Mouse (Mus musculus) left cerebral cortex, adult 11 months (tissue): ENCODE data around the gene Podn.

Experiments used
- DNase-seq: peaks from one replicate; pipeline ENCODE4 v3.0.0; 2022; ENCODE audit warnings: low spot score

The Podn gene

GRCm38 (mm10) chr4:108045136-108046107, 50.8 kb downstream of the Podn start:
- DNase-seq, result no peak

- no peak for DNase-seq
These were observed 59.2 kb downstream of the Podn start for GRCm38 (mm10) chr4:108037027-108037426.

- no peak for DNase-seq
These were observed 63.0 kb downstream of the Podn start for GRCm38 (mm10) chr4:108033041-108033764.

- no peak for DNase-seq
These were observed 63.8 kb downstream of the Podn start for GRCm38 (mm10) chr4:108032352-108032849.

- no peak for DNase-seq
These were observed 64.5 kb downstream of the Podn start for GRCm38 (mm10) chr4:108031502-108032351.

GRCm38 (mm10) chr4:108030888-108031501, 65.2 kb downstream of the Podn start:
- no peak for DNase-seq

- no peak for DNase-seq
These were observed 70.1 kb downstream of the Podn start for GRCm38 (mm10) chr4:108026193-108026592.

- DNase-seq, result no peak
These were observed 71.0 kb downstream of the Podn start for GRCm38 (mm10) chr4:108025269-108025668.

- DNase-seq, result no peak
These were observed 71.6 kb downstream of the Podn start for GRCm38 (mm10) chr4:108024641-108025040.

GRCm38 (mm10) chr4:108023186-108023585, 73.1 kb downstream of the Podn start:
- no peak for DNase-seq

GRCm38 (mm10) chr4:108020178-108020577, 76.1 kb downstream of the Podn start:
- DNase-seq, result no peak

- DNase-seq, result no peak
These were observed 77.0 kb downstream of the Podn start for GRCm38 (mm10) chr4:108018961-108019921.

GRCm38 (mm10) chr4:108018241-108018923, 77.9 kb downstream of the Podn start:
- DNase-seq, result no peak

GRCm38 (mm10) chr4:108017839-108018238, 78.4 kb downstream of the Podn start:
- no peak for DNase-seq

- no peak for DNase-seq
These were observed 79.9 kb downstream of the Podn start for GRCm38 (mm10) chr4:108016321-108016720.

GRCm38 (mm10) chr4:108015067-108015765, 81.0 kb downstream of the Podn start:
- no peak for DNase-seq

- no peak for DNase-seq
These were observed 81.8 kb downstream of the Podn start for GRCm38 (mm10) chr4:108014466-108014865.

- no peak for DNase-seq
These were observed 87.7 kb downstream of the Podn start for GRCm38 (mm10) chr4:108008541-108008940.

GRCm38 (mm10) chr4:108007532-108008103, 88.6 kb downstream of the Podn start:
- no peak for DNase-seq
